Mouse (Mus musculus) activated CD4-positive, CD25-positive, alpha-beta regulatory T cell, adult 4 months (primary cell): ENCODE results near the gene Bbs1. TPM values are rescaled to one million over a fixed set of nuclear protein-coding genes. Genes with fewer than 3 reads are reported as not detected.
"Not testable (repeated sequence)": the region's sequence is repeated elsewhere in the genome, so short reads cannot be mapped to it uniquely, and the experiment has no call there.

Experiments used
- ATAC-seq: one replicate; pipeline ENCODE4 v1.8.0; 2017
- polyA plus RNA-seq, 2 experiments: library from polyadenylated mRNA; unstranded; fragments of 100-300 nt; shearing (Covaris generic); gene quantifications; one replicate each; pipeline ENCODE4 v1.2.1; 2017

Gene Bbs1
- polyA plus RNA-seq: 1 to 10 TPM in 1 of 2 experiments, not detected in 1; 1.4 TPM

DNA sequence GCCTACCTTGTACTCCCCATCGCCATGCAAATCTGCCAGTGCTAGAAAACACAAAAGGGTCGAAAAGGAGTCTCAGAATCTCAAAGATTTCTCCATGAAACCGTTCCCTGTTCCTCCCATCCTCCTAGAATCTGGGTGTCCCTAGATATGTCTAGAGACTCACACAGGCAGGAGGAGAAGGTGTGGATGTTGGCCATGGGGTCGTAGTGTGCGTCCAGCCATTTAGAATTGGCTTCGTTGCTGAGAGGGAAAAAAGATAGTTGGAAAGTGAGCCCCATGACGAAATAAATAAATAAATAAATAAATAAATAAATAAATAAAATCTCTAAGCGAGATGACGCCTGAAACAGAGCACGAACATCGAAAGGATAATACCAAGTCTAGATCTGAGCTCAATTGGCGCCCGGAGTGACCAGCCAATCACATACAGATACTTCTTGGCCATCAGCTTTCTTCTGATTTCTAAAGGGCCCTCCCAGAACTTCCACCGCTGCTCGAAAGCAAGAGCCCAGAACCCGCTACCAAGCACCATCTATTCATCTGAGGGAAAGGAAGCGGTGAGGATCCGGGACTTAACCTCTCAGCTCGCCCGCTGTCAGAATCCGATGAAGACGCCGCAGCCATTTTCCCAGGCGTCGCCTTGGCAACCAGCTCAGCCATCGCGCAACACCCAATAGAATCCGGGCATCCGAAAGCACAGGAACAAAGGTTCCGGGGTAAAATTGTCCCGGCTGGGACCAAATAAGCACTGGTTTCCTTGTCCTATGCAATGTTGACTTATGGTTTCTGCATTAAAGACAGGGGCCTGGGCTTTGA, at the start of gene Bbs1:
TSS of gene Bbs1 (minus strand) at position 650 of the 816 bp plus-strand sequence.
- peak; percentile 69 for ATAC-seq

DNA sequence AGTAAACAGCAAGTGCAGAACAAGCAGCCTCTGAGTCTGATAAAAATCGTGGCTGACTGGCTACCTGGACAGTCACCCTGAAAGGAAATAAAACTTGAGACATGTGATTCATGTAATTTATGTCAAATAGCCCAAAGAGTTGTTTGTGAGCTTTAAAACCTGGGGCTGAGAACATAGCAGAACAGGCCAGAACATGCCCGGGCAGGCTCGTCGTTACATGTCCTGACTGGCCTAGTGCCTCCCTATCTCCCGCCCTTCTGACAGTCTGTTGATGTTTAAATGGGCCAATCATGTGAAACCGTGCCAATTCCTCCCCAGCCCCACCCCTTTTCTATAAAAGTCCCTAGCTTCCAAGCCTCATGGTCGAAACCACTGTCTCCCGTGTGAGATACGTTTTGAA, 42.2 kb upstream of the Bbs1 start:
- ATAC-seq: not testable (repeated sequence)

- no peak for ATAC-seq
Observed at GRCm38 (mm10) chr19:4945540-4945939, 39.1 kb upstream of the Bbs1 start.

DNA sequence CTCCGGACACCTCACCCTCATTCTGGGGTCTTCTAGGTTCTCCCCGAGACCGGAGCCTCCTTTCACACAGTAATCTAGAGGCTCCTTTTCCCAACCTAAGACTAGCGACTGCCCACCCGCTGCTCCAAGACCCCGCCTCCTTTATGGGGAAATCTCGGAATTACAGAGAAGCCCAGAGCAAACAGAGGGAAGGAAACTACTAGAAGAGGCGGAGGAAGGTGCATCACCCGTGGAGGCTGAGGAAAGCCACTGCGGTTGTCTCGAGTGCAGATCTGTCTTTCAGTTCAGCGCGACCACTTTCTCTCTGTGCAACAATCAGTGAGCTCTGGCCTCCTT, 36.8 kb upstream of the Bbs1 start:
- no peak for ATAC-seq

DNA sequence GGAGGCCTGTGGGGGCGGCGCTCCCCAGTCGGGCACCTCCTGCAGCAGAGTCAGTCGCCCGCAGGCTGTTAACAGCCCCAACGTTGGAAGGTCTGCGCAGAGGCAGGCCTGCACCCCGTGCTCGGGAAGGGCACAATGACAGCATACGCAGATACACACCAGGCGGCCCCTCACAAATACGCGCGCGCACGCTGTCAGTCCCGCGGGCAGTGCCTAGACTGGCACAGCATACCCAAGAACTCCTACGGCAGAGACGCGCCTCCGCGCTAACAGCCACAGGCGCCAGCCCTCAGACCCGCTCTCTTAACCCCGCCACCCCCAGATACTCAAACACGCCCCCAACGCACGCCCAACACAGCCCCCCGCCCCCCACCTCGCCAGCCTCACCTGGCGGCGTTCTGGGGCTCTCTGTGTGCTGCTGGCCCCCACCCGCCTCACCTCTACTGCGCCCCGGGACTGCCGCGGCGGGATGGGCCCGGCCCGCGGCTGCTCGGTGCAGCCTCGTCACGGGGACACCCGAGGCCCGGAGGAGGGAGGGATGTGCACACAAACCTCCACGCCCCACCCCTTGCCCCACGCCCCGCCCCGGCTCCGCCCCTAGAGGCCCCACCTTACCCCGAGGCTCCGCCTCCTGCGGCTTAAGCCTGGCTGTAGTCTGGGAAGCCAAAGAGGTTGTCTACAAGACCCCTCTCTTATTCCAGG, 36.3 kb upstream of the Bbs1 start, which contains the start of gene Peli3:
TSS of gene Peli3 (minus strand) at position 577 of the 702 bp plus-strand sequence.
- ATAC-seq: peak; percentile 68

DNA sequence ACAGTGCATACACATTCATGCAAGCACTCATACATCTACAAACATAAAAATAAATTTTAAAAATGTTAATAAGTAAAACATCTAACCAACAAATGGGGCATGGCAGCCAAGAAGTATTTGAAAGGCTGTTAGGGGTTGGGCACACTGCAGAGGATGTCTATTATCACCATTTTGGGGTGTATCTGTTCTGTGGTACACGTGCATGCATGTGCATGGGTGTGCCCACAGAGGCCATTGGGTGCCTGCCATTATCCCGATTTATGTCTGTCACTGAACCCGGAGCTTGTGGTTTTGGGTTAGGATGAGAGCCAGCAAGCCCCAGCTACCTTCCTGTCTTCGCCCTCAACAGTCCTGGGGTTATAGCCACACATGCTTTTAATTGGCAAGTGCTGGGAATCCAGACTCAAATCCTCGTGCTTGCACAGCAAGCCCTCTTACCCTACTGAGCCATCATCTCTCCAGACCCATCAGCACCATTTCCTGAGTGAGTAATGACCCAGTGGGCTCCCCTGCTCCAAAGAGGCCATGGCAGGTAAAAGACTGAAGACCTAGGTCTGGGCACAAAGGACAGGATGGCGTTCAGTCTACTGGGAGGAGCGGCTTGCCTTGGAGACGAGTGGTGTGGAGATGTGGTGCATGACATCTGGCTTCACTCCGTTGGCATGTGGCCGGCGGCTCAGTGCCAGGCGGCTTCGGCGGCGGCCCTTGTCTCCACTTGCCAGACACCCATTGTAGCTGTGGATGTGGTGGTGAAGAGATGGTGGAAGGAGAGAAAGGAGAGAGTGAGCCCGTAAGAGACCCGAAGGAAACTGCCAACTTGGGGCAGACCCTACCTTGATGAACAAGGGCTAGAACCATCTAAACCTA, 31.2 kb upstream of the Bbs1 start:
- no peak for ATAC-seq

DNA sequence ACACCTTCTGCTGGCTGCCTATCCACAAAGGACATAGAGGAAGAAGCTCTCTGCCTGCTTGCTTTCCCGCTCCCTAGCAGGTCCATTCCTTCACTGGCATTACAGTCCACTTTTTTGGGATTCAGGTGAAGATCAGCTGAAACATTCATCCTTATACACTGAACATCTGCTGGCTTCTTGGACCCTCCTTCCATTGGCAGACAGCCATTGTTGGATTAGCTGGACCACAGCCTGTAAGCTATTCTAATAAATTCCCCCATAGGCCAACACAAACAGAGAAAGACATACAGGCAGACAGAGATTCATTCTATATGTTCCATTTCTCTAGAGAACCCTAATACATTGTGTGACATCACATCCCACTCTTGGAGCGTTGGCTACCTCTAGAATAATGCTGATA, 30.5 kb upstream of the Bbs1 start:
- no peak for ATAC-seq

GRCm38 (mm10) chr19:4928781-4929180, 22.4 kb upstream of the Bbs1 start:
- no peak for ATAC-seq

- ATAC-seq: peak; percentile 100
Observed at GRCm38 (mm10) chr19:4927904-4928531, 21.6 kb upstream of the Bbs1 start, which contains the start of gene Dpp3. TSS of gene Dpp3 (minus strand) at chr19:4928287.

- no peak for ATAC-seq
Observed at GRCm38 (mm10) chr19:4925121-4925860, 18.9 kb upstream of the Bbs1 start.

DNA sequence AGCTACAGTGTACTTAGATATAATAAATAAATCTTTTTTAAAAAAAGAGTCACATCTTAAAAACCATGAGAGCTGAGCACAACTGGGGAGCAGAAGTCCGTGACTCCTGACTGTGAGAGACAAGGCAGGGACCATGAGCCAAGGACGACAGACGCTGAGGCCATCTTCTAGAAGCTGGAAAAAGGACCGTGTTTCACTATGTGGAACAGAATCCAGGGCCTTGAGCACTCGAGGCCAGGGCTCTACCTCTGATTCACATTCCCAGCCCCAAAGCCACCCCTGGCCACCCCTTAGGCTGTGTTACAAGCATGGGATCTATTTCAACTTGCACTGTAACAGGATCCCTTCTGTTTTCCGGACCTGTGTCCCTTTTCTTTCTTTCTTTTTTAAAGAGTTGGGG, 13.2 kb upstream of the Bbs1 start:
- ATAC-seq: no peak

- ATAC-seq: no peak
Observed at GRCm38 (mm10) chr19:4916827-4917226, 10.4 kb upstream of the Bbs1 start.

- no peak for ATAC-seq
Observed at GRCm38 (mm10) chr19:4915924-4916603, 9.6 kb upstream of the Bbs1 start.

- no peak for ATAC-seq
Observed at GRCm38 (mm10) chr19:4909376-4909775, 2.9 kb upstream of the Bbs1 start.

DNA sequence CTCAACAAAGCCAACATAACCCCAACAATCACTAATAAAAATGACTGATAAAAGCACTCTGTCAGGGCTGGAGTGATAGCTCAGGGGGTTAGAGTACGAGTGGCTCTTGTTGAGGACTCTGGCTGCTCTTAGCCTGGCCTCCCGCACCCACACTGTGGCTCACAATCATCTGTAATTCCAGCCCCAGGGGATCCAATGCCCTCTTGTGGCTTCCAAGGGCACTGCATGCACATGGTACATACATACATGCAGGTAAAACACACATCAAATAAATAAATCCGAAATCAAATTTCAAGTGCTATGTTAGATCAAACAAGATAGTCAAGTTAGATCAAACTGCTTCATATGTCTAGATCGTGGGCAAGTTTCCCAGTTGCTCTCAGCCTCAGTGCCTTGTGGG, 1.7 kb upstream of the Bbs1 start:
- no peak for ATAC-seq

DNA sequence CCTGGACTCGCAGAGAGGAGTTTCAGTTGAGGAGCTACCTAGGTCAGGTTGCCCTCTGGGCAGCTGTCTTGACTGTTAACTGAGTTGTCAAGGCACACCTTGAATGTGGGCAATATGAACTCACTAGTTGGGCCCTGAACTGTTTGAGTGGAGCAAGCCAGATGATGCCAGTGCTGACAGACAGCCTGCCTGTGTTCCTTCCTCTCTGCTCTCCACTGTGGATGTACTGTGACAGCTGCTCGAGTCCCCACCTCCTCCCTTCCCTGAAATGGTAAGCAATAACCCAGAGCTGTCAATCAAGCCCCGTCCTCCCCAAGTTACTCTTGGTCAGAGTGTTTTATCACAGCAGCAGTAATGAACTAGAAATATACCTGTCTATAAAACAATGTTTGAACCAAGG, 6.5 kb downstream of the Bbs1 start:
- no peak for ATAC-seq

DNA sequence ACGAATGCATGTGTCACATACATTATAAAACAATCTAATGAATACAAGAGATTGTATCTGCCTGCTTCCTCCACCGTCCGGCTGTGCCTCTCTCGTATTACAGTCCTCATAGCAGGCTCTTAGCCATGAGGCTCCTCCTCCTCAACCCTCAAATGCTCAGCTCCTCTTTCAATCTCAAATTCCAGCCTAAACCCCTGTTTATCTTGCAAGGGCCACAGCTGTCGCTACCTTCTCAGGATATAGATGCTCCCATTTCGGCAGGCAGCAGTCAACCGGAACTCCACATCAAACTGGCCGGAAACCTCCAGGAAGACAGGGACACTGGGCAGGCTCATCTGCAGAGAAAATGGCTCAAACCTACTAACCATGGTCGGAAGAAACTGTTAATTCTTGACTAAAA, 7.5 kb downstream of the Bbs1 start:
- no peak for ATAC-seq

GRCm38 (mm10) chr19:4896780-4897520, 9.5 kb downstream of the Bbs1 start:
- no peak for ATAC-seq

- no peak for ATAC-seq
Observed at GRCm38 (mm10) chr19:4891798-4892197, 14.6 kb downstream of the Bbs1 start.

DNA sequence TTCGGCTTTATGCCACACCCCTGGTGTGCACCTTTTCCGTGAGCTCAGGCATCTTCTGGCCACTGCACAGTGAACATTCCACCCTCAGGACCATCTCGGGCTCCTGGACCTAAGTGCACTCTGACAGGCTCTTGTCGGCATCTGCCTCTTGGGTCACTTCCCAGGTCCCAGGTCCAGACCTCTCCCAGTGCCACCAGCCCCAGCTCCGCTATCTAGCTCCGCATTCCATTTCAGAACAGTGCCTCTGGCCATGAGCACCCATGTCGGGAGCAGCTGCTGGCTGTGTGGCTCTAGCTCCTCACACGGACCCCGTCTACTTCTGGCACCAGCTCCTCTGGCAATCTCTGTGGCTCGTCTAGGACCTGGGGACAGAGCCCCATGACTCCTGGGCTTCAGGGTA, 16.6 kb downstream of the Bbs1 start:
- ATAC-seq: no peak
